Mouse (Mus musculus): ENCODE data around the gene Kcnj1. TPM values are rescaled to one million over a fixed set of nuclear protein-coding genes. Genes with fewer than 3 reads are reported as not detected.

Gene Kcnj1
- 0.18 and 0.32 TPM in 2 replicates for polyA plus RNA-seq (2012; rRNA removed)

DNA sequence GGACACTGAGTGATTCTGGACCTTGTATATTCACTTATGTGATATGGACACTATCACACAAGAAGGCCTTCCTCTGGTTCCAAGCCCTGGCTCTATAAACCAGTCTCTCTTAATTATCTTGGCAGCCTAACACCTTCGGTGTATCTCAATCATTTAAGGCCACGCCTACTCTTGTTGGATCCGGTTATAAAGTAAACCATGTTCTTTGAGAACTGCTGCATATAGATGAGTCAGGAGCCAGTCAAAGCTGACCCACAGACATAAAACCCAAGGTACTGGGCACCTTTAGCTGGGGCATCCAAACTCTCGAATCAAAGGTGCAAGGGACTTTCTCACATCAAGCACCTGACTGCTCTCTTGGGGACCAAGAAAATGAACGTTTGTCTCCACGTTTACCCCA, at the start of gene Kcnj1:
TSS of gene Kcnj1 (plus strand) at position 292 of the 400 bp plus-strand sequence.
- no peak within 1 kb of the TSS for H3K27ac ChIP-seq (ENCODE audit: insufficient read depth, low read length)
- 89% methylated on average over 6 of the region's 6 CpGs for WGBS
- no peaks in the 10 kb centered on the region for H3K36me3 ChIP-seq (ENCODE audit: control insufficient read depth, insufficient read depth, low read length)
- TF ChIP-seq POLR2A (IDR thresholded peaks at IDR 0.05; ENCODE audit: low read depth, low read length), result no peak
- TF ChIP-seq CTCF (IDR thresholded peaks at IDR 0.05; ENCODE audit: extremely low read depth, insufficient read depth, insufficient read length, insufficient replicate concordance), result no peak
- DNase-seq (ENCODE audit: low read depth in 1 of 2, low spot score in 2 of 2), result no peak
- no peaks in the 10 kb centered on the region for H3K4me1 ChIP-seq (ENCODE audit: control insufficient read depth, insufficient read depth, insufficient read length)
- H3K27me3 ChIP-seq (ENCODE audit: control insufficient read depth, insufficient read depth, low read length), result no peaks in the 10 kb centered on the region
- no peak within 1 kb of the TSS for H3K4me3 ChIP-seq (ENCODE audit: extremely low read depth, insufficient read depth, insufficient read length)

DNA sequence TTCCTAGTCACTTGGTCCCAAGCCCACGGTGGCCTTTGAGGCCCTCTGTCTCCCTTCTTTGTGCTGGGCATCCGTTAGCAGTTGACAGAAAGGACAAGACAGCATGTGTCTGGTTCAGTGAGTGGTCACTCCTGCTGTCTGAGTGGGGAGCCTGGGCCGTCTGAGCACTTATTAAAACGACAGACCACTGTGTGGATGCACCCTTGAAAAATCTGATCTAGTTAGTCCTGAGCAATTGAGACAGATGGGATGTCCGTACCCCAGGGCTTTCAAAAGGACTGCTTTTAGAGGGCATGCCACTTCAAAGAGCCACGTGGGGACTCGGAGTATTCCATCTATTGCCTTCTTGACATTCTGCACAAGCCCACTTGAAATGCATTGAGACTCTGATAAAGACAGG, 48.7 kb upstream of the Kcnj1 start:
- no peak for TF ChIP-seq POLR2A (IDR thresholded peaks at IDR 0.05; ENCODE audit: low read depth, low read length)
- TF ChIP-seq CTCF (IDR thresholded peaks at IDR 0.05; ENCODE audit: extremely low read depth, insufficient read depth, insufficient read length, insufficient replicate concordance), result no peak
- H3K4me3 ChIP-seq (ENCODE audit: extremely low read depth, insufficient read depth, insufficient read length), result no peak overlapping the region
- H3K27ac ChIP-seq (ENCODE audit: insufficient read depth, low read length), result no peak overlapping the region
- no peaks in the 10 kb centered on the region for H3K36me3 ChIP-seq (ENCODE audit: control insufficient read depth, insufficient read depth, low read length)
- H3K4me1 ChIP-seq (ENCODE audit: control insufficient read depth, insufficient read depth, insufficient read length), result no peaks in the 10 kb centered on the region
- H3K27me3 ChIP-seq (ENCODE audit: control insufficient read depth, insufficient read depth, low read length), result no peaks in the 10 kb centered on the region
- DNase-seq (ENCODE audit: low read depth in 1 of 2, low spot score in 2 of 2), result no peak
- WGBS, result 78% methylated on average over 7 of the region's 7 CpGs

GRCm38 (mm10) chr9:32328777-32329176, 43.5 kb upstream of the Kcnj1 start:
- Histone ChIP-seq H3K4me3 (ENCODE audit: extremely low read depth, insufficient read depth, insufficient read length) (no peak overlapping the region), H3K4me1 (ENCODE audit: control insufficient read depth, insufficient read depth, insufficient read length) (no peaks in the 10 kb centered on the region), H3K27me3 (ENCODE audit: control insufficient read depth, insufficient read depth, low read length) (no peaks in the 10 kb centered on the region), H3K36me3 (ENCODE audit: control insufficient read depth, insufficient read depth, low read length) (no peaks in the 10 kb centered on the region), H3K27ac (ENCODE audit: insufficient read depth, low read length) (no peak overlapping the region)
- TF ChIP-seq CTCF (IDR thresholded peaks at IDR 0.05; ENCODE audit: extremely low read depth, insufficient read depth, insufficient read length, insufficient replicate concordance) (no peak), POLR2A (IDR thresholded peaks at IDR 0.05; ENCODE audit: low read depth, low read length) (no peak)
- WGBS, result 80% methylated on average over 4 of the region's 4 CpGs
- no peak for DNase-seq (ENCODE audit: low read depth in 1 of 2, low spot score in 2 of 2)

GRCm38 (mm10) chr9:32331162-32331561, 41.1 kb upstream of the Kcnj1 start:
- Histone ChIP-seq H3K4me1 (ENCODE audit: control insufficient read depth, insufficient read depth, insufficient read length) (no peaks in the 10 kb centered on the region), H3K27me3 (ENCODE audit: control insufficient read depth, insufficient read depth, low read length) (no peaks in the 10 kb centered on the region), H3K27ac (ENCODE audit: insufficient read depth, low read length) (no peak overlapping the region), H3K4me3 (ENCODE audit: extremely low read depth, insufficient read depth, insufficient read length) (no peak overlapping the region), H3K36me3 (ENCODE audit: control insufficient read depth, insufficient read depth, low read length) (no peaks in the 10 kb centered on the region)
- 72% methylated on average over 5 of the region's 5 CpGs for WGBS
- DNase-seq (ENCODE audit: low read depth in 1 of 2, low spot score in 2 of 2), result no peak
- no peak for TF ChIP-seq CTCF (IDR thresholded peaks at IDR 0.05; ENCODE audit: extremely low read depth, insufficient read depth, insufficient read length, insufficient replicate concordance)

DNA sequence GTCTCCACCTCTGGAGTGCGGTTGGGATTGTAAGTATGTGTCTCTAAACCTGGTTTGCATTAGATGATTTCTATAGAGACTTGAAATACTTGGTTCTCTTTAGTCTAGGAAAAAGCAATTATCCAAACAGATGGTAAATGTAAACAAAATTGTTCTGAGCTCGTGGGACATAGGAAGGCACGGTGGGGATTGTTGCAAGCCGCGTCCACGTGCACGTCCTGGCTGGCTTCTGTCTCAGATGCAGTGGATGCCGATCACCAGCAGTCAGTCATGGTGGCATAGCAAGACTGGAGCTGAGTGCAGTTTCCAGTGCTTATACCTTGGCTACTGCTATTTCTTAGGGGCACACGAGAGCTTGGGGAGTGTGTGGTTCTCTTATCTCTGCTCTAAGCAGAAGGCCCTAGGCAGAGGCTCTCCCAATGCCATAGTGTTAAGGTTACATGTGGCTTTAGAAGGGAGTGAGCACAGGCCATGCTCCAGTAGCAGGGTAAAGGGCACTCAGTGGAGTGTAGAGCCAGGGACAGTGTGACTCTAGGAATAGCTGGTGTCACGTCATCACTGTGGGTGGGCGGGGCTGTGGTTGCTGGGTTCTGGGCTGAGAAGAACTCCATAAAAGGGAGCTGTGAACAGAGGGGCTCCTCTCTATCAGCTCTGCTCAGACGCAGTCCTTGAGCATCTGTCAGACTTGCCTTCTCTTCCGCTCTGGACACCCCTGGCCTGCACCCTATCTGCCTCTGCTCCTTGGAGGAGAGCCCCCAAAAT, 36.7 kb upstream of the Kcnj1 start:
- no peak overlapping the region for H3K27ac ChIP-seq (ENCODE audit: insufficient read depth, low read length)
- 82% methylated on average over 13 of the region's 13 CpGs for WGBS
- TF ChIP-seq CTCF (IDR thresholded peaks at IDR 0.05; ENCODE audit: extremely low read depth, insufficient read depth, insufficient read length, insufficient replicate concordance), result no peak
- TF ChIP-seq POLR2A (IDR thresholded peaks at IDR 0.05; ENCODE audit: low read depth, low read length), result no peak
- H3K27me3 ChIP-seq (ENCODE audit: control insufficient read depth, insufficient read depth, low read length), result no peaks in the 10 kb centered on the region
- no peak overlapping the region for H3K4me3 ChIP-seq (ENCODE audit: extremely low read depth, insufficient read depth, insufficient read length)
- H3K36me3 ChIP-seq (ENCODE audit: control insufficient read depth, insufficient read depth, low read length), result no peaks in the 10 kb centered on the region
- no peaks in the 10 kb centered on the region for H3K4me1 ChIP-seq (ENCODE audit: control insufficient read depth, insufficient read depth, insufficient read length)
- peak in 1 of 2 experiments; percentile 17 for DNase-seq (ENCODE audit: low read depth in 1 of 2, low spot score in 2 of 2)

DNA sequence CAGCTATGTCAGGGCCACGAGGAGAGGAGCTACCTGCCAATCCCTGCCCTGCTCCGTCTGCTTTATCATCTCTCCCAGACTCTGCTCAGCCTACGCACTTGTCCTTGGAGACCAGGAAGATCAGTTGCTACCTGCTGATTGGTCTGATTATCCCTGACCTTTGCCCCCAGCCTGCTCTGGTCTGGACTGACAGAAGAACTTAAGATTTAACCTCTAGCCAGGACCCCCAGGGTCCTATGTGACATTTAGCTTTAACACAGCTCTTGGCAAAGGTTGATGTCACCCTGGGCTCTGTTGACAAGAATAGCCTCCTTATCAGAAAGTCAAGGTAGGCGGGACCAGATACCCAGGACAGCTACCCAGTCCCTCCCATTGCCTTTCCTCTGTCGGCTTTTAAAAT, 31.5 kb upstream of the Kcnj1 start:
- no peaks in the 10 kb centered on the region for H3K4me1 ChIP-seq (ENCODE audit: control insufficient read depth, insufficient read depth, insufficient read length)

GRCm38 (mm10) chr9:32342929-32343328, 29.4 kb upstream of the Kcnj1 start:
- Histone ChIP-seq H3K36me3 (ENCODE audit: control insufficient read depth, insufficient read depth, low read length) (no peaks in the 10 kb centered on the region), H3K4me3 (ENCODE audit: extremely low read depth, insufficient read depth, insufficient read length) (no peak overlapping the region), H3K4me1 (ENCODE audit: control insufficient read depth, insufficient read depth, insufficient read length) (no peaks in the 10 kb centered on the region), H3K27me3 (ENCODE audit: control insufficient read depth, insufficient read depth, low read length) (peaks cover 14% of the 10 kb centered on the region), H3K27ac (ENCODE audit: insufficient read depth, low read length) (no peak overlapping the region)
- no peak for DNase-seq (ENCODE audit: low read depth in 1 of 2, low spot score in 2 of 2)
- WGBS, result 50% methylated on average over 8 of the region's 8 CpGs
- TF ChIP-seq CTCF (IDR thresholded peaks at IDR 0.05; ENCODE audit: extremely low read depth, insufficient read depth, insufficient read length, insufficient replicate concordance) (no peak), POLR2A (IDR thresholded peaks at IDR 0.05; ENCODE audit: low read depth, low read length) (no peak)

More for the DNA sequence above, 31.5 kb upstream of the Kcnj1 start:
- TF ChIP-seq POLR2A (IDR thresholded peaks at IDR 0.05; ENCODE audit: low read depth, low read length) (no peak), CTCF (IDR thresholded peaks at IDR 0.05; ENCODE audit: extremely low read depth, insufficient read depth, insufficient read length, insufficient replicate concordance) (no peak)
- H3K4me3 ChIP-seq (ENCODE audit: extremely low read depth, insufficient read depth, insufficient read length), result no peak overlapping the region
- peaks cover 14% of the 10 kb centered on the region for H3K27me3 ChIP-seq (ENCODE audit: control insufficient read depth, insufficient read depth, low read length)
- no peak overlapping the region for H3K27ac ChIP-seq (ENCODE audit: insufficient read depth, low read length)
- H3K36me3 ChIP-seq (ENCODE audit: control insufficient read depth, insufficient read depth, low read length), result no peaks in the 10 kb centered on the region
- 53% methylated on average over 5 of the region's 5 CpGs for WGBS
- DNase-seq (ENCODE audit: low read depth in 1 of 2, low spot score in 2 of 2), result no peak
